Mouse (Mus musculus): ENCODE data around the gene 9630041A04Rik. TPM values are rescaled to one million over a fixed set of nuclear protein-coding genes. Genes with fewer than 3 reads are reported as not detected.

9630041A04Rik gene
- total RNA-seq (2023), result not detected

GRCm38 (mm10) chr9:101861596-101862471 lies at the start of gene 9630041A04Rik:
Gene 9630041A04Rik (plus strand): TSS chr9:101861841.

